Mouse (Mus musculus): ENCODE data around the gene Plagl1. TPM values are rescaled to one million over a fixed set of nuclear protein-coding genes. Genes with fewer than 3 reads are reported as not detected.

Gene Plagl1
- polyA plus RNA-seq, 1 experiment from 2014 or later: 89.5 TPM

- Histone ChIP-seq H3K36me3 (replicated peaks) (peaks cover 17% of the 10 kb centered on the region), H3K27ac (peak overlapping the region; percentile 89), H3K4me1 (peaks cover 78% of the 10 kb centered on the region), H3K27me3 (ENCODE audit: poor library complexity, severe bottlenecking) (no peaks in the 10 kb centered on the region), H3K9me3 (no peaks in the 10 kb centered on the region), H3K4me3 (no peak overlapping the region; the same call in 1 of the 2 replicates)
- 33% methylated on average over 7 of the region's 7 CpGs for WGBS
- DNase-seq (ENCODE audit: extremely low spot score, low spot score): peak; percentile 25
Observed at GRCm38 (mm10) chr10:13118024-13118769, 57.9 kb downstream of the Plagl1 start.

- peak; percentile 48 for DNase-seq (ENCODE audit: extremely low spot score, low spot score)
- Histone ChIP-seq H3K36me3 (replicated peaks) (peaks cover 17% of the 10 kb centered on the region), H3K27me3 (ENCODE audit: poor library complexity, severe bottlenecking) (no peaks in the 10 kb centered on the region), H3K27ac (peak overlapping the region; percentile 89), H3K9me3 (no peaks in the 10 kb centered on the region), H3K4me1 (peaks cover 73% of the 10 kb centered on the region), H3K4me3 (no peak overlapping the region)
- WGBS: 21% methylated on average over 5 of the region's 5 CpGs
Observed at GRCm38 (mm10) chr10:13118770-13119102, 58.4 kb downstream of the Plagl1 start.

- Histone ChIP-seq H3K9me3 (no peaks in the 10 kb centered on the region), H3K36me3 (replicated peaks) (peaks cover 23% of the 10 kb centered on the region), H3K4me3 (no peak overlapping the region), H3K27me3 (ENCODE audit: poor library complexity, severe bottlenecking) (no peaks in the 10 kb centered on the region), H3K27ac (peak overlapping the region; percentile 89), H3K4me1 (peaks cover 69% of the 10 kb centered on the region)
- WGBS: 40% methylated on average over 2 of the region's 2 CpGs
- DNase-seq (ENCODE audit: extremely low spot score, low spot score): no peak
Observed at GRCm38 (mm10) chr10:13119300-13119699, 59.0 kb downstream of the Plagl1 start.

GRCm38 (mm10) chr10:13125811-13126210 is 65.5 kb downstream of the Plagl1 start:
- DNase-seq (ENCODE audit: extremely low spot score, low spot score): peak; percentile 7
- peaks cover 79% of the 10 kb centered on the region for H3K36me3 ChIP-seq (replicated peaks)

GRCm38 (mm10) chr10:13127335-13127734 is 67.0 kb downstream of the Plagl1 start:
- DNase-seq (ENCODE audit: extremely low spot score, low spot score): peak; percentile 14
- Histone ChIP-seq H3K4me3 (no peak overlapping the region), H3K4me1 (peaks cover 13% of the 10 kb centered on the region; the same call in 1 of the 2 replicates), H3K9me3 (peaks cover 11% of the 10 kb centered on the region), H3K36me3 (replicated peaks) (peaks cover 79% of the 10 kb centered on the region), H3K27me3 (ENCODE audit: poor library complexity, severe bottlenecking) (no peaks in the 10 kb centered on the region), H3K27ac (no peak overlapping the region)
- 73% methylated on average over 13 of the region's 13 CpGs for WGBS

More at GRCm38 (mm10) chr10:13125811-13126210, 65.5 kb downstream of the Plagl1 start:
- Histone ChIP-seq H3K9me3 (peaks cover 11% of the 10 kb centered on the region), H3K27me3 (ENCODE audit: poor library complexity, severe bottlenecking) (no peaks in the 10 kb centered on the region), H3K4me1 (peaks cover 17% of the 10 kb centered on the region; the same call in 1 of the 2 replicates), H3K4me3 (no peak overlapping the region), H3K27ac (0 out of 2 replicates have a peak overlapping the region, but pooled peaks have one; percentile 30)
- WGBS: 76% methylated on average over 3 of the region's 3 CpGs

- H3K9me3 ChIP-seq: peaks cover 11% of the 10 kb centered on the region
- no peak overlapping the region for H3K4me3 ChIP-seq
- peaks cover 79% of the 10 kb centered on the region for H3K36me3 ChIP-seq (replicated peaks)
- 94% methylated on average over 7 of the region's 7 CpGs for WGBS
- no peaks in the 10 kb centered on the region for H3K27me3 ChIP-seq (ENCODE audit: poor library complexity, severe bottlenecking)
- peaks cover 13% of the 10 kb centered on the region; the same call in 1 of the 2 replicates for H3K4me1 ChIP-seq
- no peak for DNase-seq (ENCODE audit: extremely low spot score, low spot score)
- no peak overlapping the region for H3K27ac ChIP-seq
Observed at GRCm38 (mm10) chr10:13127946-13128345, 67.6 kb downstream of the Plagl1 start.

- H3K27ac ChIP-seq: no peak overlapping the region
- 88% methylated on average over 4 of the region's 4 CpGs for WGBS
- H3K36me3 ChIP-seq (replicated peaks): peaks cover 22% of the 10 kb centered on the region
- H3K9me3 ChIP-seq: peaks cover 1% of the 10 kb centered on the region; the same call in 1 of the 2 replicates
- H3K4me1 ChIP-seq: no peaks in the 10 kb centered on the region
- no peak for DNase-seq (ENCODE audit: extremely low spot score, low spot score)
- H3K27me3 ChIP-seq (ENCODE audit: poor library complexity, severe bottlenecking): no peaks in the 10 kb centered on the region
- H3K4me3 ChIP-seq: no peak overlapping the region
Observed at GRCm38 (mm10) chr10:13133850-13134249, 73.5 kb downstream of the Plagl1 start.

GRCm38 (mm10) chr10:13135276-13135675 is 75.0 kb downstream of the Plagl1 start:
- Histone ChIP-seq H3K9me3 (no peaks in the 10 kb centered on the region), H3K27ac (0 out of 2 replicates have a peak overlapping the region, but pooled peaks have one; percentile 15), H3K27me3 (ENCODE audit: poor library complexity, severe bottlenecking) (no peaks in the 10 kb centered on the region), H3K4me3 (no peak overlapping the region), H3K4me1 (peaks cover 2% of the 10 kb centered on the region; the same call in 1 of the 2 replicates), H3K36me3 (replicated peaks) (peaks cover 8% of the 10 kb centered on the region; the same call in 1 of the 2 replicates)
- WGBS: 94% methylated on average over 7 of the region's 7 CpGs
- peak; percentile 8 for DNase-seq (ENCODE audit: extremely low spot score, low spot score)

- DNase-seq (ENCODE audit: extremely low spot score, low spot score): peak; percentile 4
Observed at GRCm38 (mm10) chr10:13135751-13136150, 75.4 kb downstream of the Plagl1 start.

GRCm38 (mm10) chr10:13137906-13138305 is 77.6 kb downstream of the Plagl1 start:
- WGBS: 95% methylated on average over 6 of the region's 6 CpGs
- Histone ChIP-seq H3K4me3 (no peak overlapping the region), H3K4me1 (peaks cover 3% of the 10 kb centered on the region; the same call in 1 of the 2 replicates), H3K9me3 (no peaks in the 10 kb centered on the region), H3K27ac (no peak overlapping the region), H3K27me3 (ENCODE audit: poor library complexity, severe bottlenecking) (no peaks in the 10 kb centered on the region), H3K36me3 (replicated peaks) (no peaks in the 10 kb centered on the region)
- DNase-seq (ENCODE audit: extremely low spot score, low spot score): peak; percentile 11

More at GRCm38 (mm10) chr10:13135751-13136150, 75.4 kb downstream of the Plagl1 start:
- peaks cover 8% of the 10 kb centered on the region; the same call in 1 of the 2 replicates for H3K36me3 ChIP-seq (replicated peaks)
- H3K27ac ChIP-seq: 0 out of 2 replicates have a peak overlapping the region, but pooled peaks have one; percentile 15
- no peaks in the 10 kb centered on the region for H3K27me3 ChIP-seq (ENCODE audit: poor library complexity, severe bottlenecking)
- no peaks in the 10 kb centered on the region for H3K9me3 ChIP-seq
- H3K4me3 ChIP-seq: no peak overlapping the region
- 95% methylated on average over 7 of the region's 7 CpGs for WGBS
- H3K4me1 ChIP-seq: peaks cover 3% of the 10 kb centered on the region; the same call in 1 of the 2 replicates

- WGBS: 70% methylated on average over 2 of the region's 2 CpGs
- no peaks in the 10 kb centered on the region for H3K9me3 ChIP-seq
- H3K27me3 ChIP-seq (ENCODE audit: poor library complexity, severe bottlenecking): no peaks in the 10 kb centered on the region
- peak overlapping the region; percentile 54; the same call in 1 of the 2 replicates for H3K27ac ChIP-seq
- H3K4me1 ChIP-seq: peaks cover 3% of the 10 kb centered on the region; the same call in 1 of the 2 replicates
- H3K36me3 ChIP-seq (replicated peaks): no peaks in the 10 kb centered on the region
- no peak overlapping the region for H3K4me3 ChIP-seq
- DNase-seq (ENCODE audit: extremely low spot score, low spot score): peak; percentile 5
Observed at GRCm38 (mm10) chr10:13140434-13140833, 80.1 kb downstream of the Plagl1 start.

- H3K4me1 ChIP-seq: peaks cover 13% of the 10 kb centered on the region
- 80% methylated on average over 3 of the region's 3 CpGs for WGBS
- no peaks in the 10 kb centered on the region for H3K36me3 ChIP-seq (replicated peaks)
- H3K27me3 ChIP-seq (ENCODE audit: poor library complexity, severe bottlenecking): no peaks in the 10 kb centered on the region
- no peak overlapping the region for H3K4me3 ChIP-seq
- no peaks in the 10 kb centered on the region for H3K9me3 ChIP-seq
- H3K27ac ChIP-seq: 0 out of 2 replicates have a peak overlapping the region, but pooled peaks have one; percentile 40
- DNase-seq (ENCODE audit: extremely low spot score, low spot score): peak; percentile 6
Observed at GRCm38 (mm10) chr10:13150435-13150834, 90.1 kb downstream of the Plagl1 start.

GRCm38 (mm10) chr10:13151353-13151752 is 91.0 kb downstream of the Plagl1 start:
- Histone ChIP-seq H3K9me3 (no peaks in the 10 kb centered on the region), H3K27ac (peak overlapping the region; percentile 40; the same call in 1 of the 2 replicates), H3K4me3 (no peak overlapping the region), H3K4me1 (peaks cover 18% of the 10 kb centered on the region), H3K36me3 (replicated peaks) (no peaks in the 10 kb centered on the region), H3K27me3 (ENCODE audit: poor library complexity, severe bottlenecking) (no peaks in the 10 kb centered on the region)
- DNase-seq (ENCODE audit: extremely low spot score, low spot score): peak; percentile 10
- 87% methylated on average over 5 of the region's 5 CpGs for WGBS

Measured in forebrain, embryonic 10.5 days (tissue).